Mouse (Mus musculus): Measurements from ENCODE around the gene Zmym3.

Gene Zmym3

DNA sequence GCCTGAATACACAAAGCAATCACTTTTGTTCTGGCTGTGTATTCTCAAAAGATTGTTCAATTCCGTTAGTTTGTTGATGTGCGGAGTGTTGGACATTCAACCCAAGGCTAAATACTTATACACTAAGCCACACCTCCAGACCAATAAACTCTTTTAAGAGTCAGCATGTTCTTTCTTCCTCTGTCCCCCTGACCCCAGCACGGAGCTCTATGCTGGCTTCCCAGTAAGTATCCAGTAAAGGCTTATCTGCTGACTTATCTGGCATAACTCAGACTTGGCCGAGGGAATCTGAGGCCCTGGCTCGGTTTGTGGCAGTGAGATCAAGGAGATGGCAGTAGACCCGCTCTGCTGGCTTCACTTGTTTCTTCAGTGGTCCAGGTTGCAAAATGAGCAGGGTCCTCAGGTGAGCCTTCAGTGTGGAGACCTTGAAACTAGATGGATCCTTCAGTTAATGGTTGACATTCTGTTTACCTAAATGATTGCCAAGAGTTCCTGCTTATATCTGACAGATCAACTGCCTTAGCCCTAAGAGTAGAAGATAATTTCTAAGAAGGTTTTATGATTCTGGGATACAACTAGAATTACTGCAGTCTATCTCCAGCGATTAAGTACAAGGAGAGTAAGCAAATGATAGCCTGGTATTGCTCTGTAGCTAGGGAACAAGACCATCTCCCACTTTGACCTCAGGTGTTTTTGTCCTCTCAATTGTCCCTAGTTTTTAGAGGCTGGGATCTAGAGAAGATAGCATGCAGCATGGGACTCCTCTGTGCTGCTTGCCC is 44.3 kb downstream of the Zmym3 start, which contains the start of gene Gjb1:
Gene Gjb1, plus strand, starts transcription at position 189 of the 779 bp plus-strand sequence.
- no peak for DNase-seq (ENCODE audit: low spot score in 2 of 2)

DNA sequence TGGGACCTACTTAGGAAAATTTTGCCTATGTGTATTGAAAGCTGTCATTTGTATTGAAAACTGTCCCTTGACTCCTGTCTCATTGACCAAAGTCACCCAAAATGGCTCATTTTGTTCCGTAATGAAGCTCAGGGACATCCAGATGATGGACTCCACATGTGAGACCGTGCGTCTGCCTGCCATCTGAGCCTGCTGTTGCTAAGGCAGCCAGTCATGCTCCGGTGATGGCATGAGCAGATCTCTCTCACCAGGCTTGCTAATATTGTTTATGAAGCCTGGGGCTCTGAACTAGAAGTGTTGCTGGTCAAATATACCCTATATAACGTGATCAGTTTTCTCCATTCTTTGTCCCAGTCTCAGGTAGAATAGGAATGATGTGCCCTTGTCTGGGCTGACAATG is 47.7 kb downstream of the Zmym3 start:
- no peak for DNase-seq (ENCODE audit: low spot score in 2 of 2)

DNA sequence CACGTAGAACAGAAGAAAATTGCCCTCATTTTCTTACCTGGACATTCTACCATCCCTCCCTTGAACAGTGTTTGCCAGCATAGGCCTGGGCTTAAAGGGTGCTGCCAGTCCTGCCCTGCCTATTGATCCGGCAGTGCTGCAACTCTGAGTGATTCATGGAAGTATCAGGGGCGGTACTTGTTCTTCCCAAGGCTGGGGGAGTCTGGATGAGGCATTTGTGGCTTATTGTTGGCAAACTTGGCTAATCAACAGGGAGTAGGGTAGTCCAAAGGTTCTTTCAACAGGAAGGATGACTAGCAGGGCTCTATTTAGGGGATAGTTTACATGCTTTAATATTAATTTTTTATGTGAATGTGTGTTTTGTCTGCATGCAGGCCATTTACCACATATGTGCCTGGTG is 50.1 kb downstream of the Zmym3 start:
- DNase-seq (ENCODE audit: low spot score in 2 of 2), result no peak

DNA sequence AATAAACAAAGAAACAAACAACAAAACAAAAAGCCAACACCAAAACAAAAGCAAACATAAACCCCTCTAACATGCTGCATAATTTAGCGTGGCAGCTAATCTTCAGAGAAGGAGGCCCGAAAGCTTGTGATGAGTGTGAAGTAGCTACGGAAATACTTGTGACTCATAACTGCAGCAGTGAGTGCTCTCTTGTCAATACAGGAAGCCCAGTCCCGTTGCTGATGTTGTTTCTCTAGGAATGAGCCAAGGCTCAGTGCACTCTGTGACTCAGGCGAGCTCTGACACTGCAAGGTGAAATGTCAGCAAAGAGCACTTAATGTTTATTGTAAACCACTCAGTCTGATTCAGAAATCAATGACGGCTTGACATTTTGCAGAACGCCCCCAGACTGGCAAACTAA is 51.6 kb downstream of the Zmym3 start:
- DNase-seq (ENCODE audit: low spot score in 2 of 2), result no peak

DNA sequence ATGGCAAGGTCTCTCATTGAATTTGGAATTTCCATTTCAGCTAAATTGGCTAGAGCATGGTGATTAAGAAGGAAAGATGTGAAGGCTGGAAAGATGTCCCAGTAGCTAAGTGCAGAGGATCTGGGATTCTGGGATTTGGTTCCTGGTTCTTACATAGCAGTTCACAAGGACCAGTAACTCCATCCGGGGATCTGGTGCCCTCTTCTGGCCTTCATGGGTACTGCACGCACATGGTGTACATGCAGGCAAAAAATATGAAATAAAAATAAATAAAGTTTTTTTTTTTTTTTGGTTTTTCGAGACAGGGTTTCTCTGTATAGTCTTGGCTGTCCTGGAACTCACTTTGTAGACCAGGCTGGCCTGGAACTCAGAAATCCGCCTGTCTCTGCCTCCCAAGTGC is 61.7 kb downstream of the Zmym3 start:
- peak in 1 of 2 experiments; percentile 5 for DNase-seq (ENCODE audit: low spot score in 2 of 2)
